Mouse (Mus musculus) central nervous system, embryonic 14 days (tissue): ENCODE results near the gene Rhox4e. TPM values are rescaled to one million over a fixed set of nuclear protein-coding genes. Genes with fewer than 3 reads are reported as not detected.

Source experiments
- polyA plus RNA-seq: library from polyadenylated mRNA; depleted of rRNA; stranded (reverse); fragments of >200 nt; gene quantifications from 2 replicates; pipeline ENCODE4 v1.2.3, GENCODE M21; 2012; rRNA removed

Rhox4e gene
- not detected in 2 replicates for polyA plus RNA-seq

GRCm38 (mm10) chrX:37557112-37557511 lies at the start of gene Rhox4e:
Rhox4e (plus strand) TSS chrX:37557412.

GRCm38 (mm10) chrX:37514059-37514458 lies 43.2 kb upstream of the Rhox4e start, which contains the start of gene Rhox4d:
Rhox4d (plus strand) TSS chrX:37514359.

GRCm38 (mm10) chrX:37530152-37530551 lies 27.1 kb upstream of the Rhox4e start, which contains the start of gene Rhox2e:
Rhox2e (plus strand) TSS chrX:37530452.

DNA sequence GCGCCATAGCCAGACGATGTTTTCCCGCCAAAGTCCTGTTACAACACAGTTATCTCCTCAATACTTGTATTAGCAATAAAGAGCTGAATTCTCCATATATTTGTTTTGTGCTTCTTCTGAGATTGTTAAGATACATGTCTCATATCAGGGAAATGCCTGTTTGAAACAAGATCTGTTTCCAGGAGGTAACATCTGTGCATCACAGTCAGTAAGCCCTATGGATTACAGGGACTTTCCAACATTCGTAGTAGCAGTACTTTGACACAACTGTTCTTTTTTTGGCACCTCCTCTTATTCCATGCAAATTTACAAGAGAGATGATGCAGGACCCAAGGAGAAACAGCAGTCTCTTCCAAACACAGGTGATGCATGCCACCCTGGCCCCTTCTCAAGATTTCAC lies 15.5 kb upstream of the Rhox4e start, which contains the start of gene Rhox3e:
Gene Rhox3e (plus strand): TSS at position 301 of the 400 bp plus-strand sequence.

GRCm38 (mm10) chrX:37571105-37571504 lies 13.9 kb downstream of the Rhox4e start, which contains the start of gene Rhox2f:
Rhox2f (plus strand) TSS chrX:37571405.

DNA sequence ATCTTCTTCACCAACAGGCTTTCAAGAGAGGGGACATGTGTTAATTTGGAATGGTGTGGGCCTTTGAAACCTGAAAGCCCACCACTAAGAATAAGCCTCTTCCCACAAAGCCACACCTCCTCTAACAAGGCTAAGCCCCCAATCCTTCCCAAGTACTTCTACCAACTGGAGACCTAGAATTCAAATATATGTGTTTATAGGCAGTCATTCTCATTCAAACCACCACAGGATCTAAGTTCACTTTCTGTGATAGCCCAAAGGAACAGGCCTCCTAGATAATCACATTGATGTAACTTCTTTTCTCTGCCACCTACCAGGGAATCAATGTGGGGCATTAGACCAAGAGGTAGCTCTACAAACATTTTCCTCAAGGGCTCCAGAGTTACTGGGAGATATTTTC lies 23.5 kb downstream of the Rhox4e start, which contains the start of gene Rhox3f:
Gene Rhox3f (plus strand): TSS at position 301 of the 400 bp plus-strand sequence.

DNA sequence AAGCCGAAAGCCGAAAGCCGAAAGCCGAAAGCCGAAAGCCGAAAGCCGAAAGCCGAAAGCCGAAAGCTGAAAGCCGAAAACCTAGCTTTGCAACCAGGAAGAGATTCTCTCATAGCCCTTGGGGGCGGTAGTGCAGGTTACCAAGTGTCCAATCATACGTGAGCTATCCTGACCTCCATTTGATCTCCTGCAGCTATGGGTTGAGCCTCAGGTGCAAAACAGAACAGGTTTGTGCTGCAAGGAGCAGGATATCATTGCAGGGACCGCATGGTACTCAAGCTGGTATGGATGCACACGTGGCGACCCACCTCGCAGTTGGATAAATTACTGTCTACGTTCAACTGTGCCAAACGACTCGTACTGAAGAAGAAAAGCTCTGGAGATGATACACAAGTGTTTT lies 50.4 kb downstream of the Rhox4e start, which contains the start of gene Rhox4f:
Gene Rhox4f (minus strand): TSS at position 101 of the 400 bp plus-strand sequence.

Other genes with a start within 250 kb of the Rhox4e start
- gene Rhox3a2, start 177.4 kb upstream of the Rhox4e start, polyA plus RNA-seq: not detected in 2 replicates
- gene Rhox4a2, start 166.6 kb upstream of the Rhox4e start, polyA plus RNA-seq: 0.06 and 0.21 TPM in 2 replicates
- gene Rhox2b, start 145.3 kb upstream of the Rhox4e start, polyA plus RNA-seq: not detected in 2 replicates
- gene Rhox4b, start 124.9 kb upstream of the Rhox4e start, polyA plus RNA-seq: 0.28 TPM in 1 of 2 replicates, not detected in the other
- gene Rhox2c, start 103.7 kb upstream of the Rhox4e start, polyA plus RNA-seq: 0.21 TPM in 1 of 2 replicates, not detected in the other
- not detected in 2 replicates for gene Rhox3c, start 98.8 kb upstream of the Rhox4e start, polyA plus RNA-seq
- not detected in 2 replicates for gene Rhox4c, start 77.1 kb upstream of the Rhox4e start, polyA plus RNA-seq
- gene Rhox2d, start 64.0 kb upstream of the Rhox4e start, polyA plus RNA-seq: not detected in 2 replicates
- gene Rhox4d, start 43.1 kb upstream of the Rhox4e start, polyA plus RNA-seq: not detected in 2 replicates
- gene Rhox2e, start 27.0 kb upstream of the Rhox4e start, polyA plus RNA-seq: not detected in 2 replicates
- gene Rhox3e, start 15.4 kb upstream of the Rhox4e start, polyA plus RNA-seq: not detected in 2 replicates
- gene Rhox2f, start 14.0 kb downstream of the Rhox4e start, polyA plus RNA-seq: not detected in 2 replicates
- not detected in 2 replicates for gene Rhox3f, start 23.6 kb downstream of the Rhox4e start, polyA plus RNA-seq
- not detected in 2 replicates for gene Rhox4f, start 50.3 kb downstream of the Rhox4e start, polyA plus RNA-seq
- gene Rhox3g, start 71.2 kb downstream of the Rhox4e start, polyA plus RNA-seq: not detected in 2 replicates
- not detected in 2 replicates for gene Rhox2g, start 86.1 kb downstream of the Rhox4e start, polyA plus RNA-seq
- gene Rhox4g, start 93.9 kb downstream of the Rhox4e start, polyA plus RNA-seq: not detected in 2 replicates
- not detected in 2 replicates for gene Rhox3h, start 111.4 kb downstream of the Rhox4e start, polyA plus RNA-seq
- not detected in 2 replicates for gene Rhox2h, start 115.9 kb downstream of the Rhox4e start, polyA plus RNA-seq
- gene Rhox5, start 247.4 kb downstream of the Rhox4e start, polyA plus RNA-seq: 0.34 and 0.35 TPM in 2 replicates